Mouse (Mus musculus) C2C12 (cell line): ENCODE results near the gene Mroh2a.

Experiments used
- CEBPB ChIP-seq: IDR thresholded peaks from one replicate; pipeline ENCODE4 v1.6.1; 2011; ENCODE audit warnings: low read depth, mild to moderate bottlenecking, control low read depth, moderate library complexity
- CTCF ChIP-seq: IDR thresholded peaks from one replicate; pipeline ENCODE4 v1.5.1; 2011; ENCODE audit not compliant: control insufficient read depth, insufficient read depth, insufficient read length
- MAX ChIP-seq: IDR thresholded peaks from one replicate; pipeline ENCODE4 v1.6.1; 2011; ENCODE audit warnings: mild to moderate bottlenecking, control low read depth
- MYOD1 ChIP-seq: IDR thresholded peaks from one replicate; pipeline ENCODE4 v1.6.1; 2011; ENCODE audit warnings: low read depth; ENCODE audit not compliant: control insufficient read depth, insufficient read length
- MYOG ChIP-seq: IDR thresholded peaks from one replicate; pipeline ENCODE4 v1.6.1; 2011; ENCODE audit not compliant: control insufficient read depth, insufficient read length; ENCODE audit errors: extremely low read depth
- USF1 ChIP-seq: IDR thresholded peaks from one replicate; pipeline ENCODE4 v1.6.1; 2011; ENCODE audit warnings: low read depth, mild to moderate bottlenecking, control low read depth, moderate library complexity

- TF ChIP-seq CTCF: no peak
- TF ChIP-seq USF1: no peak
- no peak for TF ChIP-seq CEBPB
- TF ChIP-seq MAX: no peak
- TF ChIP-seq MYOG: no peak
- no peak for TF ChIP-seq MYOD1
These were observed 8.7 kb upstream of the Mroh2a start for GRCm38 (mm10) chr1:88218051-88218450.
